Mouse (Mus musculus) forebrain, embryonic 11.5 days (tissue): ENCODE results near the gene Kdm3a. TPM values are rescaled to one million over a fixed set of nuclear protein-coding genes. Genes with fewer than 3 reads are reported as not detected.

Experiments
- ATAC-seq: fragments of 200-750 bp; cut with Nextera tagmentation; replicated peaks from 2 replicates; pipeline ENCODE4 v1.8.0; 2017; ENCODE audit warnings: moderate TSS enrichment; ENCODE audit not compliant: low FRiP score
- DNase-seq: peaks from one replicate; pipeline ENCODE4 v3.0.0-alpha.2; 2017; ENCODE audit warnings: low spot score
- H3K27ac ChIP-seq: fragments of 300-500 bp; sonication (generic); 2 replicates; pipeline ENCODE4 v1.5.1; 2014; ENCODE audit warnings: low read depth, low read length
- H3K27me3 ChIP-seq: fragments of 300-500 bp; sonication (generic); 2 replicates; pipeline ENCODE4 v1.6.1; 2014; ENCODE audit warnings: mild to moderate bottlenecking, low read length, mixed read lengths; ENCODE audit not compliant: control insufficient read depth, insufficient read depth
- H3K36me3 ChIP-seq: fragments of 300-500 bp; sonication (generic); 2 replicates; pipeline ENCODE4 v1.6.1; 2014; ENCODE audit warnings: mild to moderate bottlenecking, low read length, moderate library complexity, mixed read lengths; ENCODE audit not compliant: control insufficient read depth, insufficient read depth
- H3K4me1 ChIP-seq: fragments of 300-500 bp; sonication (generic); replicated peaks from 2 replicates; pipeline ENCODE4 v1.6.1; 2014; ENCODE audit warnings: low read length, mixed read lengths; ENCODE audit not compliant: control insufficient read depth, insufficient read depth
- H3K4me2 ChIP-seq: fragments of 300-500 bp; sonication (generic); 2 replicates; pipeline ENCODE4 v1.6.1; 2014; ENCODE audit warnings: low read depth, mild to moderate bottlenecking, low read length, moderate library complexity, mixed read lengths; ENCODE audit not compliant: severe bottlenecking
- H3K4me3 ChIP-seq: fragments of 300-500 bp; sonication (generic); 2 replicates; pipeline ENCODE4 v1.5.1; 2014; ENCODE audit warnings: low read depth, low read length
- H3K9ac ChIP-seq: fragments of 300-500 bp; sonication (generic); 2 replicates; pipeline ENCODE4 v1.6.1; 2014; ENCODE audit warnings: low read length
- H3K9me3 ChIP-seq: fragments of 300-500 bp; sonication (generic); 2 replicates; pipeline ENCODE4 v1.6.1; 2016; ENCODE audit warnings: low read length, mixed read lengths; ENCODE audit not compliant: control insufficient read depth
- WGBS: fragments of 180-500 bp; shearing (Covaris S2); extraction: QIAGEN DNeasy Blood & Tissue Kit; methylation state at CpG from one replicate; pipeline ENCODE4 v1.1.7; 2014; 5-methylcytosine and 5-hydroxymethylcytosine counted together
- polyA plus RNA-seq: library from polyadenylated mRNA; unstranded; fragments of >200 nt; fragmentation: Nextera tagmentation; extraction: Ambion mirVana; gene quantifications from 2 replicates; pipeline ENCODE4 v1.2.1, GENCODE M21; 2014

The Kdm3a gene
- polyA plus RNA-seq, 1 experiment from 2014 or later: 71.0 TPM

DNA sequence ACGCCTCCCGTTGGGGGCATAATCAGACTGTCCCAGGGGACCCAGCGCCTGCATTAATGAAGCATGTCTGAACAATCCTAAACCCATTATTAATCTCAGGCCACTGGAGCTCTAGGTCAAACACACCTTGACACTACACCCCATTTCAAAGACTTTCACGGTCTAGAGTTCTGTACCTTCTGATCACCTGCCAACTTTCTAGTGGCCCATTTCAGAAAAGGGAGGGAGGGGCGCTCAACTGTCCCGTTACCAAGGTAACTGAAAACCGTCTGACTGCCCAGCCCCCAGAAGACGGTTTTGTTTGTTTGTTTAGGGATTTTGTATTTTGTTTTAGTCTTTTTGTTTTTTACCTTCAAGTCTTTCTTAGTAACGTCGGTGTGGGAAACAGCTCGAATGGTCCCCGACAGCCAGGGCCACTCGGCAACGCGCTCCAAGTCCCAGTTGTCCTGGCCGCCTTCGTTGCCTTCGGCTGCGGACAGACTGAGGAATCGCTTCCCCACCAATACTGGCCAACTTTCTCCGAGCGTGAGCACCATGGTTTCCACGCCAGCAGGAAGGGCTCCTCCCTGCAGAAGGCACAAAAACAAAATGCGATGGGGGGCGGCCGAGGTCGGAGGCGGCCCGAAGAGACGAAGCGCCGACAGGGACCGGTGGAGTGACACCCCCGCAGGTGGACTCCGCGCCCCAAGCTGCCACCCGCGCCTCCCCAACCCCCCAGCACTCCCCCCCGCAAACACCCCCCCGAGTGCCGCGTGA is 906 bp downstream of the Kdm3a start:
- Histone ChIP-seq H3K9ac (peak overlapping the region; percentile 88), H3K4me3 (peak overlapping the region; percentile 85), H3K9me3 (no peaks in the 10 kb centered on the region), H3K27ac (peak overlapping the region; percentile 99), H3K36me3 (peaks cover 8% of the 10 kb centered on the region; the same call in 1 of the 2 replicates), H3K27me3 (no peaks in the 10 kb centered on the region), H3K4me1 (peaks cover 7% of the 10 kb centered on the region; the same call in 1 of the 2 replicates), H3K4me2 (peak overlapping the region; percentile 54)
- WGBS: 3% methylated on average over 41 of the region's 42 CpGs
- ATAC-seq (no peak), DNase-seq (peak; percentile 49)

DNA sequence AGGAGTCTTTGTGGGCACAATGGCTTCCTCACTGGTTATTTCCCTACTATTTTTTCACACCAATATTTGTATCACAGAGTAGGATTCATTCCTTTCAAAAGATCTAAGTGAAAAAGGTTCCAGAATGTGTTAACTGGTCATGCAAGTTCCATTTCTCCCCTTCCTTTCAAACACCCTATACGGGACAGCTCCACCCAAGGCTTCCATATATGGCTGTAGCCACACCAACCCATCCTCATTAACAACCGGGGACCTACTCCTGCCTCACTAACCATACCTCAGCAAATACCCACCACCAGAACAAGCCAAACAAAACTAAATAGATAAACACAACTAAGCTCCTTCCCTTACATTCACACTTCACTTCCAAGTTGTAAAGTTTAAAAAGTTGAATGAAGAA is 1.6 kb downstream of the Kdm3a start:
- Histone ChIP-seq H3K36me3 (peaks cover 8% of the 10 kb centered on the region; the same call in 1 of the 2 replicates), H3K9ac (peak overlapping the region; percentile 88; the same call in 1 of the 2 replicates), H3K9me3 (no peaks in the 10 kb centered on the region), H3K4me1 (peaks cover 7% of the 10 kb centered on the region; the same call in 1 of the 2 replicates), H3K4me3 (peak overlapping the region; percentile 85), H3K4me2 (peak overlapping the region; percentile 54), H3K27ac (no peak overlapping the region), H3K27me3 (no peaks in the 10 kb centered on the region)
- no peak for ATAC-seq
- WGBS: 28% methylated on average over 2 of the region's 2 CpGs
- no peak for DNase-seq

DNA sequence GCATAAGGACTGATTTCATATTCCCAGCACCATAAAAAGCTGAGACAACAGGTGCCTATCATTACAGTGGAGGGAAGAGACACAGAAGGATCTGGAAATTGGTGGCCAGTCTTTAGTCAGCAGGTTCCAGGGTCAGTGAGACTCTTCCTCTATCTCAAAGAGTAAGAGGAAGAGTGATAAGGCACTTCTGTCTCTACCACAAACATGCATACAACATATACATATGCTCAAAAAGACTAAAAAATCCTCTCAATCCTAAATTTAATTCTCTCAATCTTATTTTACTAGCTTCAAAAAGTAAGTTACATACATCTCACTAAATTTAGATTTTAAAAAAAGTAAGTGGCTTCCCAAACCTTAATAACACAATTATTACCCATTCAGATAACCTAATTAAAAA is 5.5 kb downstream of the Kdm3a start:
- no peak for DNase-seq
- H3K9me3 ChIP-seq: no peaks in the 10 kb centered on the region
- no peak overlapping the region for H3K9ac ChIP-seq
- H3K4me2 ChIP-seq: no peak overlapping the region
- no peaks in the 10 kb centered on the region for H3K27me3 ChIP-seq
- H3K4me3 ChIP-seq: no peak overlapping the region
- no peak overlapping the region for H3K27ac ChIP-seq
- H3K36me3 ChIP-seq: peaks cover 16% of the 10 kb centered on the region; the same call in 1 of the 2 replicates
- H3K4me1 ChIP-seq: peaks cover 7% of the 10 kb centered on the region; the same call in 1 of the 2 replicates
- ATAC-seq: no peak

GRCm38 (mm10) chr6:71625984-71626383 is 6.8 kb downstream of the Kdm3a start:
- no peak overlapping the region for H3K4me3 ChIP-seq
- peaks cover 7% of the 10 kb centered on the region; the same call in 1 of the 2 replicates for H3K4me1 ChIP-seq
- no peaks in the 10 kb centered on the region for H3K9me3 ChIP-seq
- no peak overlapping the region for H3K4me2 ChIP-seq
- H3K36me3 ChIP-seq: peaks cover 16% of the 10 kb centered on the region; the same call in 1 of the 2 replicates
- ATAC-seq: no peak
- no peak overlapping the region for H3K27ac ChIP-seq
- no peak for DNase-seq
- no peaks in the 10 kb centered on the region for H3K27me3 ChIP-seq
- H3K9ac ChIP-seq: no peak overlapping the region
- WGBS: 69% methylated on average over 2 of the region's 2 CpGs

DNA sequence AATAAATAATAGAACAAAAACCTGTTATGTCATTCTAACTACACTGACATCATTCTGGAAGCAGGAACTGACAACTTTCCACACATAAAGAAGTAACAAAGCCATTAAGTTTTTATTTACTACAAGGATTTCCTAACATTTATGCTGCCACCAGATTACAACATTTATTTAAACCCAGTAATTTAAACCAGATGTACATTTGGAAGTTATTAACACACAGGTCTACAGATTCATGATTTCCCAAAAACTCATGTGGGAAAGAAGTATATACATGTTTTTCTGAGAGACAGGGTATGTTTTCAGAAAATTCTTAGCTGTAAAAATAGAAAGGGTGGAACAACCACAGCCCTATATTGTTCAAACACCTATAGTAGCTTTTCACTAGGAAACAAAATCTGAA is 8.1 kb downstream of the Kdm3a start:
- Histone ChIP-seq H3K27ac (no peak overlapping the region), H3K27me3 (no peaks in the 10 kb centered on the region), H3K4me1 (no peaks in the 10 kb centered on the region), H3K9me3 (no peaks in the 10 kb centered on the region), H3K4me2 (no peak overlapping the region), H3K36me3 (peaks cover 16% of the 10 kb centered on the region; the same call in 1 of the 2 replicates), H3K9ac (no peak overlapping the region), H3K4me3 (no peak overlapping the region)
- no peak for ATAC-seq
- no peak for DNase-seq

- no peak overlapping the region for H3K4me2 ChIP-seq
- DNase-seq (no peak), ATAC-seq (no peak)
- peaks cover 7% of the 10 kb centered on the region for H3K36me3 ChIP-seq
- H3K27ac ChIP-seq: no peak overlapping the region
- WGBS: 95% methylated on average over 5 of the region's 5 CpGs
- no peak overlapping the region for H3K9ac ChIP-seq
- no peaks in the 10 kb centered on the region for H3K9me3 ChIP-seq
- no peak overlapping the region for H3K4me3 ChIP-seq
- no peaks in the 10 kb centered on the region for H3K27me3 ChIP-seq
- H3K4me1 ChIP-seq: no peaks in the 10 kb centered on the region
Observed at GRCm38 (mm10) chr6:71621981-71622380, 10.8 kb downstream of the Kdm3a start.

DNA sequence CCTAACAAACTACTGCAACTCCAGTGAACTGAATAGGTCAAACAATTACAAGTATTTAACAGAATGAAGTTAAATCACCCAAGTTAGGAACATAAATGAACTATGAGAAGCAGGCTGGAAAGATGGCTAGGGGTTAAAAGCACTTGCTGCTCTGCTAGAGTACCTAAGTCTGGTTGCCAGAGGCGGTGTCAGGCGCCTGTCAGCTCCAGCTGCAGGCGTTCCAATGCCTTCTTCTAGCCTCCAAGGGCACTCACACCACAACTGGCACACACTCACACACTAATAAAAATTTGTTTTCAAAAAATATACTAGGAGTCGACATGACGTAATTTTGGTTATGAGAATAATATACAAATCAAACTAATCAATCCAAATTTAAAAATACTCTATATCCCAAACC is 11.2 kb downstream of the Kdm3a start:
- H3K4me1 ChIP-seq: no peaks in the 10 kb centered on the region
- H3K36me3 ChIP-seq: peaks cover 11% of the 10 kb centered on the region
- 94% methylated on average over 5 of the region's 5 CpGs for WGBS
- H3K27me3 ChIP-seq: no peaks in the 10 kb centered on the region
- no peak overlapping the region for H3K27ac ChIP-seq
- H3K9me3 ChIP-seq: no peaks in the 10 kb centered on the region
- no peak overlapping the region for H3K9ac ChIP-seq
- no peak overlapping the region for H3K4me3 ChIP-seq
- H3K4me2 ChIP-seq: no peak overlapping the region
- no peak for DNase-seq
- no peak for ATAC-seq

GRCm38 (mm10) chr6:71616959-71617358 is 15.8 kb downstream of the Kdm3a start:
- Histone ChIP-seq H3K9ac (no peak overlapping the region), H3K4me1 (no peaks in the 10 kb centered on the region), H3K27ac (no peak overlapping the region), H3K4me2 (no peak overlapping the region), H3K36me3 (peaks cover 7% of the 10 kb centered on the region), H3K4me3 (no peak overlapping the region), H3K9me3 (no peaks in the 10 kb centered on the region), H3K27me3 (no peaks in the 10 kb centered on the region)
- DNase-seq (no peak), ATAC-seq (no peak)
- 87% methylated on average over 5 of the region's 5 CpGs for WGBS

DNA sequence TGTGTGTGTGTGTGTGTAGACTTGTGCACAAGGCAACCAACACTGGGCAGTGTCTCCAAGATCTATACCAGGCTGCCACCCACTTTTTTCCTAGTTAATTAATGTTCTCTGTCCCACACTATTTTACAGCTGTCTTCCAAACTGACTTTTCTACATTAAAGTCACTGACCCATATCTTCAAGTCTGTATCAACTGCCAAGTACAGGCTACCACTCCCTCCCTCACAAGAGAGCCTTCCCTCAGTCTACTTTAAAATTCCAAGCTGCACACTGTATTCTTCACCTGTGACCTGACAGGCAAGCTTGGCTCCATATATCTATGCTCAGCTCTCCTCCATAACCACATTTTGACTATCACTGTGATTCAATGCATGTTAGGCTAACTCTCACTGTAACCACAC is 19.6 kb downstream of the Kdm3a start:
- ATAC-seq: no peak

More for the DNA sequence above, 19.6 kb downstream of the Kdm3a start:
- Histone ChIP-seq H3K27me3 (no peaks in the 10 kb centered on the region), H3K9ac (no peak overlapping the region), H3K4me3 (no peak overlapping the region), H3K27ac (no peak overlapping the region), H3K4me1 (no peaks in the 10 kb centered on the region), H3K4me2 (no peak overlapping the region), H3K36me3 (peaks cover 19% of the 10 kb centered on the region), H3K9me3 (no peaks in the 10 kb centered on the region)
- no peak for DNase-seq
